Comparison of ENCODE assay signal across 12 mouse cellular contexts in the genomic region with DNA sequence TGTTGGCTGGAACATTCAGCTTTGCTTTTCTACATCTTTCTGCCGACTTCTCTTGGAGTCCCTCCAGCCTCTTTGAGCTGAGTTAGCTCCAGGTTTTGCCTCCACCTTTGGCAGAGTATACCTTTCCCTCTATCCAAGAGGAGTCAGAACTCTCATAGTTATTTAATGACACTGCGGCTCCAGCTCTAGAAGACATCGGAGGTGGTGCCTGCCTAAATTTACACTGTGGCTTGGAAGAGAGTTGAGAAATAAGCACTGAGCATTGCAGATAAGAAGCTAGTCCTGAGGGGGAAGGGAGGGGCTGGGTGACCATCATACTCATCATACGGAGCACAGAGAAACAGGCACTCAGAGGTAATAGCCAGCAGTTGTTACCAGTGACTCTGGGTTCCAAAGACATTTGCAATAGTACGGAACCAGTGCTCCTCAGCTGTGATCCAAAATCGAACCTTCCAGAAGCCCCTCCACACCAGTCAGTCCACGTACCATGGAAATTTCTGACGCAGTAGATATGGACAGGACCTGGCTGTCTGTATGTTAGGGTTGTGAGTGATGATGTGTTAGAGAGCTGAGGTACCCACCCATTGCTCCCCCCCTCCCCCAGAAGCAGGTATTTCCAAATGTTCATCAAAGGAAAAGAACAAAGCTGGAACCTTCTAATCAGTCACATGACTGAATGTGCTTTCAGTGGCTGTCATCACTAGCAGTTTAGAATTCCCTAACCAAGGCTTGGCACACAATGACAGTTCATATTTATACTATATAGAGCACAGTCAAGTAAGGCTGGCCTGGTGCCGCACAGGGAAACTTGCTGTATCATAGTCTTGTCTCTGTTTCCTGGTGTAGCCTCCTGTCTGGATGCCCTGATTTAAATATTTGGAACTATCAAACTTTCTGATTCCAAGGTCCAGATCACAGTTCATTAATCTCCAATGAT.
A peak's percentile ranks its signal among the peaks of the same experiment; 100 is the strongest.
DNase-seq lines count a peak whose midpoint lies in the region; ATAC-seq and TF ChIP-seq lines count a peak whose summit lies in the region.
"Had no signal": no experiment of that assay in that cellular context is flagged by ENCODE, and none has a peak within 500 bp of the region (broad histone marks: within the 10 kb centered on the region; RNA-seq: fewer than 3 reads in every experiment).

No protein-coding gene starts in this region.

- H3K4me1 ChIP-seq in heart, embryonic 10.5 days = peaks cover 11% of the 10 kb centered on the region
- peaks cover 15% of the 10 kb centered on the region for H3K4me1 ChIP-seq in lung, embryonic 14.5 days (ENCODE audit: insufficient read depth)
- H3K4me1 ChIP-seq in heart, embryonic 13.5 days = peaks cover 39% of the 10 kb centered on the region
- H3K4me1 ChIP-seq in limb, embryonic 15.5 days = peaks cover 9% of the 10 kb centered on the region

- no peak overlapping the region for H3K4me3 ChIP-seq in heart, embryonic 10.5 days
- H3K4me3 ChIP-seq in lung, embryonic 14.5 days (ENCODE audit: low read depth, low read length) = no peak overlapping the region
- H3K4me3 ChIP-seq in heart, embryonic 13.5 days = no peak overlapping the region
- H3K4me3 ChIP-seq in limb, embryonic 15.5 days = no peak overlapping the region

- H3K9ac ChIP-seq in lung, embryonic 14.5 days = no peak overlapping the region
- H3K9ac ChIP-seq in heart, embryonic 13.5 days = peak overlapping the region; percentile 20; the same call in 1 of the 2 replicates
- H3K9ac ChIP-seq in limb, embryonic 15.5 days = no peak overlapping the region

- peak; percentile 63 for DNase-seq in heart, embryonic 10.5 days (ENCODE audit: low spot score)
- DNase-seq in heart, postnatal 25 days (ENCODE audit: low spot score) = no peak
- DNase-seq in lung, embryonic 14.5 days = peak; percentile 81
- DNase-seq in lung, postnatal 14 days = no peak
- DNase-seq in adipocyte (ENCODE audit: low spot score) = no peak
- DNase-seq: adrenal gland, postnatal 14 days; cerebellum, postnatal 14 days; liver; spleen, adult 18-20 months had no signal

- no peak overlapping the region for H3K4me2 ChIP-seq in lung, embryonic 14.5 days
- H3K4me2 ChIP-seq in heart, embryonic 13.5 days = peak overlapping the region; percentile 37
- no peak overlapping the region for H3K4me2 ChIP-seq in limb, embryonic 15.5 days

- H3K36me3 ChIP-seq in heart, embryonic 10.5 days = no peaks in the 10 kb centered on the region
- H3K36me3 ChIP-seq in lung, embryonic 14.5 days (ENCODE audit: insufficient read depth) = no peaks in the 10 kb centered on the region
- no peaks in the 10 kb centered on the region for H3K36me3 ChIP-seq in heart, embryonic 13.5 days
- no peaks in the 10 kb centered on the region for H3K36me3 ChIP-seq in limb, embryonic 15.5 days

- no peak for TF ChIP-seq CTCF in lung, embryonic 14.5 days (IDR thresholded peaks at IDR 0.05; ENCODE audit: low read depth)

- ATAC-seq in lung, embryonic 14.5 days (ENCODE audit: insufficient read depth) = peak; percentile 80; the same call in 1 of the 2 replicates
- peak; percentile 68 for ATAC-seq in heart, embryonic 13.5 days (ENCODE audit: extremely low read depth, insufficient number of reproducible peaks, low FRiP score, low TSS enrichment)
- ATAC-seq in limb, embryonic 15.5 days (ENCODE audit: insufficient number of reproducible peaks, low FRiP score, low TSS enrichment, low read depth) = peak; percentile 61; the same call in 1 of the 2 replicates

- intact Hi-C loops in heart, postnatal 25 days (cut with DNase I) = no loop called here

- no peak overlapping the region; the same call in 1 of the 2 replicates for H3K27ac ChIP-seq in heart, embryonic 10.5 days
- H3K27ac ChIP-seq in lung, embryonic 14.5 days (ENCODE audit: low read depth) = no peak overlapping the region
- H3K27ac ChIP-seq in heart, embryonic 13.5 days (replicated peaks) = peak overlapping the region; percentile 82
- no peak overlapping the region for H3K27ac ChIP-seq in limb, embryonic 15.5 days
- H3K27ac ChIP-seq: stomach, postnatal 0 days had no signal

- H3K27me3 ChIP-seq in heart, embryonic 10.5 days (ENCODE audit: insufficient read depth, poor library complexity, severe bottlenecking) = no peaks in the 10 kb centered on the region
- H3K27me3 ChIP-seq in lung, embryonic 14.5 days (ENCODE audit: insufficient read depth, low read length) = no peaks in the 10 kb centered on the region
- H3K27me3 ChIP-seq in heart, embryonic 13.5 days (replicated peaks) = no peaks in the 10 kb centered on the region
- H3K27me3 ChIP-seq in limb, embryonic 15.5 days = no peaks in the 10 kb centered on the region

- no peaks in the 10 kb centered on the region for H3K9me3 ChIP-seq in heart, embryonic 10.5 days
- H3K9me3 ChIP-seq in lung, embryonic 14.5 days (ENCODE audit: low read depth, low read length) = no peaks in the 10 kb centered on the region
- H3K9me3 ChIP-seq in heart, embryonic 13.5 days = no peaks in the 10 kb centered on the region
- H3K9me3 ChIP-seq in limb, embryonic 15.5 days = no peaks in the 10 kb centered on the region

- WGBS in heart, embryonic 10.5 days = 63% methylated on average over 9 of the region's 9 CpGs
- 49% methylated on average over 9 of the region's 9 CpGs for WGBS in lung, embryonic 14.5 days
- WGBS in heart, embryonic 13.5 days = 34% methylated on average over 9 of the region's 9 CpGs
- WGBS in limb, embryonic 15.5 days = 68% methylated on average over 9 of the region's 9 CpGs

Comparison
In these comparisons a context has a peak if more than half of its experiments do, and no peak if none do; other contexts are left out.
1. DNase-seq: peak in heart, embryonic 10.5 days (single experiment) and lung, embryonic 14.5 days (single experiment); none in heart, postnatal 25 days (single experiment), lung, postnatal 14 days (single experiment) and adipocyte (single experiment).
2. Peak in every context shown above with its lines, with median percentiles within 50 percentile points of each other: ATAC-seq.